Mouse (Mus musculus): Measurements from ENCODE around the gene Trappc5. TPM values are rescaled to one million over a fixed set of nuclear protein-coding genes. Genes with fewer than 3 reads are reported as not detected.
A peak's percentile ranks its signal among the peaks of the same experiment; 100 is the strongest.

Gene Trappc5
- total RNA-seq (2021), result 10 to 100 TPM; 19.3 to 19.6 TPM
- polyA plus RNA-seq (2012; rRNA removed), result 29.7 and 35.8 TPM in 2 replicates
- long read RNA-seq, full-length matches to known transcripts, result 42 of 42 reads
- long read RNA-seq, partial matches to known transcripts, result 0 of 42 reads
- long read RNA-seq, other reads (novel, unspliced or antisense), result 0 of 42 reads

- peak; percentile 95 for DNase-seq
These were observed at the start of gene Trappc5 for GRCm38 (mm10) chr8:3676131-3676992. Gene Trappc5 (plus strand): TSS chr8:3676299.

- no peak for DNase-seq
These were observed 49.1 kb upstream of the Trappc5 start for GRCm38 (mm10) chr8:3626971-3627370.

- no peak for DNase-seq
These were observed 48.1 kb upstream of the Trappc5 start for GRCm38 (mm10) chr8:3628014-3628413.

- DNase-seq, result peak; percentile 86
These were observed 45.2 kb upstream of the Trappc5 start, which contains the start of gene Stxbp2 for GRCm38 (mm10) chr8:3630647-3631477. Gene Stxbp2 (plus strand): TSS chr8:3630955.

- DNase-seq, result no peak
These were observed 44.6 kb upstream of the Trappc5 start for GRCm38 (mm10) chr8:3631478-3631875.

- DNase-seq, result peak; percentile 74
These were observed 30.3 kb upstream of the Trappc5 start for GRCm38 (mm10) chr8:3645804-3646203.

- DNase-seq, result peak; percentile 35
These were observed 29.1 kb upstream of the Trappc5 start for GRCm38 (mm10) chr8:3646824-3647531.

- no peak for DNase-seq
These were observed 28.5 kb upstream of the Trappc5 start for GRCm38 (mm10) chr8:3647561-3647960.

GRCm38 (mm10) chr8:3648268-3648667, 27.8 kb upstream of the Trappc5 start:
- DNase-seq, result no peak

GRCm38 (mm10) chr8:3648990-3649389, 27.1 kb upstream of the Trappc5 start:
- DNase-seq, result no peak

GRCm38 (mm10) chr8:3652845-3653244, 23.3 kb upstream of the Trappc5 start:
- no peak for DNase-seq

GRCm38 (mm10) chr8:3654726-3655508, 21.2 kb upstream of the Trappc5 start:
- DNase-seq, result no peak

- DNase-seq, result peak; percentile 37
These were observed 20.6 kb upstream of the Trappc5 start, which contains the start of gene Retn for GRCm38 (mm10) chr8:3655526-3655925. Gene Retn (plus strand): TSS chr8:3655770.

GRCm38 (mm10) chr8:3656725-3657381, 19.2 kb upstream of the Trappc5 start:
- DNase-seq, result no peak

- DNase-seq, result no peak
These were observed 15.2 kb upstream of the Trappc5 start for GRCm38 (mm10) chr8:3660889-3661288.

GRCm38 (mm10) chr8:3664405-3664804, 11.7 kb upstream of the Trappc5 start:
- DNase-seq, result no peak

- no peak for DNase-seq
These were observed 10.6 kb upstream of the Trappc5 start, which contains the start of gene Mcemp1 for GRCm38 (mm10) chr8:3665507-3665906. Gene Mcemp1 (plus strand): TSS chr8:3665754.

- DNase-seq, result no peak
These were observed 5.7 kb upstream of the Trappc5 start for GRCm38 (mm10) chr8:3670388-3670787.

- DNase-seq, result peak; percentile 90
These were observed 4.1 kb upstream of the Trappc5 start, which contains the start of gene Fcor for GRCm38 (mm10) chr8:3671980-3672491. Gene Fcor (minus strand): TSS chr8:3672362.

GRCm38 (mm10) chr8:3674671-3675070, 1.4 kb upstream of the Trappc5 start:
- DNase-seq, result no peak
